16 mouse cellular contexts compared by ENCODE assay signal in the genomic region with DNA sequence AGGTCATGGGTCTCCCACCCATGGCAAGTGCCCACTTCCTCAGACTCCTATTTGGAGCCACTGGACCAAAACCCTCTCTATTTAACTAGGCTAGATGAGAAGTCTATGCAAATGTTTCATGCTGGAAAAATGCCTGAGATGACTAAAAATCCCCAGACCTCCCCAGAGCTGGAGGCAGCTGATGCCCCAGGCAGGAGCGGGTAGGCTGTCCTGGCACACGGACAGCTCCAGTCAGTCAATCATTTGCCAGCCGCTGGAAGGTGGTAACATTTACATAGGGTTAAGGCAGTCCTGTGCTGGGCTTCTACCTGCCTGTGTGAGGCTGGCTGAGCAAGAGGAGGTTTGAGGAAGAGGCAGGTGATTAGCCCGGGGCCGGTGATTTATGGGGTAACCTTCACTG. TPM values are rescaled to one million over a fixed set of nuclear protein-coding genes. Genes with fewer than 3 reads are reported as not detected.
DNase-seq lines count a peak whose midpoint lies in the region; ATAC-seq lines count a peak whose summit lies in the region.
"Had no signal": no experiment of that assay in that cellular context is flagged by ENCODE, and none has a peak within 500 bp of the region (broad histone marks: within the 10 kb centered on the region; RNA-seq: fewer than 3 reads in every experiment).

No protein-coding gene starts in this region.

- no peak overlapping the region for H3K4me2 ChIP-seq in neural tube, embryonic 12.5 days (replicated peaks)
- H3K4me2 ChIP-seq in neural tube, embryonic 15.5 days = no peak overlapping the region
- H3K4me2 ChIP-seq in kidney, embryonic 14.5 days (replicated peaks; ENCODE audit: low read depth, low read length) = no peak overlapping the region
- H3K4me2 ChIP-seq: embryonic facial prominence, embryonic 12.5 days; forebrain, embryonic 15.5 days had no signal

- H3K4me3 ChIP-seq in neural tube, embryonic 12.5 days = no peak overlapping the region
- no peak overlapping the region for H3K4me3 ChIP-seq in neural tube, embryonic 15.5 days (replicated peaks)
- H3K4me3 ChIP-seq in kidney, embryonic 14.5 days (ENCODE audit: low read length) = no peak overlapping the region
- H3K4me3 ChIP-seq: embryonic facial prominence, embryonic 12.5 days; forebrain, embryonic 15.5 days had no signal

- no peaks in the 10 kb centered on the region for H3K27me3 ChIP-seq in neural tube, embryonic 12.5 days (replicated peaks)
- H3K27me3 ChIP-seq in neural tube, embryonic 15.5 days (replicated peaks) = no peaks in the 10 kb centered on the region
- no peaks in the 10 kb centered on the region for H3K27me3 ChIP-seq in kidney, embryonic 14.5 days (ENCODE audit: control insufficient read depth, insufficient read depth, low read length)
- H3K27me3 ChIP-seq: embryonic facial prominence, embryonic 12.5 days; forebrain, embryonic 15.5 days had no signal

- peak; percentile 33 for DNase-seq in adrenal gland, postnatal 25 days
- DNase-seq in adrenal gland, adult 18-20 months (ENCODE audit: low spot score in 2 of 2) = no peak
- DNase-seq in left cerebral cortex, postnatal 14 days (ENCODE audit: low spot score in 2 of 2) = no peak
- DNase-seq in frontal cortex, postnatal 25 days (ENCODE audit: low spot score in 2 of 2) = no peak
- DNase-seq: cerebellum, postnatal 14 days; heart, adult 18-20 months; heart, postnatal 10 days; retina, postnatal 1 day; thymus, adult 18-20 months had no signal

- no peak overlapping the region for H3K9ac ChIP-seq in neural tube, embryonic 12.5 days
- no peak overlapping the region for H3K9ac ChIP-seq in neural tube, embryonic 15.5 days (replicated peaks)
- H3K9ac ChIP-seq in kidney, embryonic 14.5 days (ENCODE audit: low read depth, low read length) = no peak overlapping the region
- H3K9ac ChIP-seq: embryonic facial prominence, embryonic 12.5 days; forebrain, embryonic 15.5 days; liver, embryonic 14.5 days had no signal

- no peaks in the 10 kb centered on the region for H3K36me3 ChIP-seq in neural tube, embryonic 12.5 days
- H3K36me3 ChIP-seq in neural tube, embryonic 15.5 days = no peaks in the 10 kb centered on the region
- no peaks in the 10 kb centered on the region for H3K36me3 ChIP-seq in kidney, embryonic 14.5 days (ENCODE audit: control insufficient read depth, insufficient read depth, low read length)
- H3K36me3 ChIP-seq: embryonic facial prominence, embryonic 12.5 days; forebrain, embryonic 15.5 days had no signal

- H3K9me3 ChIP-seq in neural tube, embryonic 12.5 days = no peaks in the 10 kb centered on the region
- no peaks in the 10 kb centered on the region for H3K9me3 ChIP-seq in neural tube, embryonic 15.5 days (replicated peaks)
- no peaks in the 10 kb centered on the region for H3K9me3 ChIP-seq in kidney, embryonic 14.5 days (ENCODE audit: control insufficient read depth, low read length)
- H3K9me3 ChIP-seq: embryonic facial prominence, embryonic 12.5 days; forebrain, embryonic 15.5 days had no signal

- H3K4me1 ChIP-seq in neural tube, embryonic 12.5 days = no peaks in the 10 kb centered on the region
- no peaks in the 10 kb centered on the region for H3K4me1 ChIP-seq in neural tube, embryonic 15.5 days
- no peaks in the 10 kb centered on the region for H3K4me1 ChIP-seq in kidney, embryonic 14.5 days (ENCODE audit: control insufficient read depth, insufficient read depth, low read length)
- H3K4me1 ChIP-seq: embryonic facial prominence, embryonic 12.5 days had no signal

- intact Hi-C loops in left cerebral cortex, postnatal 14 days (cut with DNase I) = no loop called here

- no peak overlapping the region for H3K27ac ChIP-seq in neural tube, embryonic 12.5 days
- H3K27ac ChIP-seq in neural tube, embryonic 15.5 days (replicated peaks) = no peak overlapping the region
- H3K27ac ChIP-seq in kidney, embryonic 14.5 days (ENCODE audit: low read depth, low read length) = peak overlapping the region; percentile 3; the same call in 1 of the 2 replicates
- H3K27ac ChIP-seq: embryonic facial prominence, embryonic 12.5 days; forebrain, embryonic 15.5 days; liver, embryonic 14.5 days had no signal

- 65% methylated on average over 5 of the region's 5 CpGs for WGBS in neural tube, embryonic 12.5 days
- 62% methylated on average over 5 of the region's 5 CpGs for WGBS in neural tube, embryonic 15.5 days
- WGBS in kidney, embryonic 14.5 days = 31% methylated on average over 5 of the region's 5 CpGs

- ATAC-seq in neural tube, embryonic 12.5 days (ENCODE audit: low FRiP score, low read depth) = 0 out of 2 replicates have a peak, but pooled peaks have one; percentile 17
- ATAC-seq in neural tube, embryonic 15.5 days (ENCODE audit: low FRiP score) = no peak
- peak; percentile 74 for ATAC-seq in kidney, embryonic 14.5 days (ENCODE audit: low FRiP score, low TSS enrichment)
- ATAC-seq in megakaryocyte, adult 5-6 weeks (ENCODE audit: poor library complexity, severe bottlenecking) = no peak
- ATAC-seq: forebrain, embryonic 15.5 days had no signal

RNA-seq across cellular contexts. Expression of a gene that starts 28.5 kb away (rescaled TPM):
- 6.9 and 7.2 TPM in 2 replicates for total RNA-seq in adrenal gland, postnatal 25 days (2021)
- total RNA-seq in adrenal gland, adult 18-20 months (2021) = 1 to 10 TPM; 1.5 to 2.1 TPM
- polyA plus RNA-seq in neural tube, embryonic 12.5 days (2016; fragmentation: Nextera tagmentation; extraction: Ambion mirVana) = 49.5 and 49.7 TPM in 2 replicates
- 13.2 and 26.7 TPM in 2 replicates for polyA plus RNA-seq in neural tube, embryonic 15.5 days (2015; fragmentation: Nextera tagmentation; extraction: Ambion mirVana)
- polyA plus RNA-seq in kidney, embryonic 14.5 days (2014; fragmentation: Nextera tagmentation; extraction: Ambion mirVana) = 91.6 and 91.7 TPM in 2 replicates
- total RNA-seq in left cerebral cortex, postnatal 14 days (2021) = under 1 TPM; 0.90 to 0.97 TPM
- 19.6 and 25.9 TPM in 2 replicates for total RNA-seq in megakaryocyte, adult 5-6 weeks (2015)
- total RNA-seq in megakaryocyte, adult 5-6 weeks (2017) = 28.1 and 30.4 TPM in 2 replicates

Comparison
In these comparisons a context has a peak if more than half of its experiments do, and no peak if none do; other contexts are left out.
1. ATAC-seq: peak in neural tube, embryonic 12.5 days (single experiment) and kidney, embryonic 14.5 days (single experiment); none in neural tube, embryonic 15.5 days (single experiment) and megakaryocyte, adult 5-6 weeks (single experiment).